Mouse (Mus musculus): ENCODE data around the gene Il21r. TPM values are rescaled to one million over a fixed set of nuclear protein-coding genes. Genes with fewer than 3 reads are reported as not detected.
A peak's percentile ranks its signal among the peaks of the same experiment; 100 is the strongest.

Il21r gene
- 7.6 and 8.8 TPM in 2 replicates for polyA plus RNA-seq (2012; rRNA removed)

- WGBS: 60% methylated on average over 11 of the region's 11 CpGs
- no peak for DNase-seq
- peaks cover 3% of the 10 kb centered on the region for H3K4me1 ChIP-seq (ENCODE audit: control insufficient read depth, insufficient read depth, low read length)
- H3K4me3 ChIP-seq (replicated peaks; ENCODE audit: extremely low read depth, low read depth, low read length): peak within 1 kb of the TSS; percentile 28
- TF ChIP-seq CTCF (IDR thresholded peaks at IDR 0.05; ENCODE audit: insufficient read depth, low read length) (no peak), POLR2A (IDR thresholded peaks at IDR 0.05; ENCODE audit: borderline replicate concordance, extremely low read depth, low read depth, low read length) (peak; percentile 26; the same call in 1 of the 2 replicates)
Measured at GRCm38 (mm10) chr7:125603185-125603631, at the start of gene Il21r. Gene Il21r, plus strand, starts transcription at chr7:125603429.

- H3K4me1 ChIP-seq (ENCODE audit: control insufficient read depth, insufficient read depth, low read length): peaks cover 34% of the 10 kb centered on the region
- TF ChIP-seq POLR2A (IDR thresholded peaks at IDR 0.05; ENCODE audit: borderline replicate concordance, extremely low read depth, low read depth, low read length) (0 out of 2 replicates have a peak, but pooled peaks have one; percentile 22), CTCF (IDR thresholded peaks at IDR 0.05; ENCODE audit: insufficient read depth, low read length) (no peak)
- no peak for DNase-seq
- 49% methylated on average over 13 of the region's 13 CpGs for WGBS
- H3K4me3 ChIP-seq (replicated peaks; ENCODE audit: extremely low read depth, low read depth, low read length): peak overlapping the region; percentile 95
Measured at GRCm38 (mm10) chr7:125553653-125554428, 49.4 kb upstream of the Il21r start.

GRCm38 (mm10) chr7:125554456-125555114, 48.6 kb upstream of the Il21r start:
- 55% methylated on average over 9 of the region's 9 CpGs for WGBS
- no peak for DNase-seq
- TF ChIP-seq POLR2A (IDR thresholded peaks at IDR 0.05; ENCODE audit: borderline replicate concordance, extremely low read depth, low read depth, low read length) (no peak), CTCF (IDR thresholded peaks at IDR 0.05; ENCODE audit: insufficient read depth, low read length) (no peak)

GRCm38 (mm10) chr7:125555351-125555872, 47.8 kb upstream of the Il21r start:
- Histone ChIP-seq H3K4me1 (ENCODE audit: control insufficient read depth, insufficient read depth, low read length) (peaks cover 48% of the 10 kb centered on the region), H3K4me3 (replicated peaks; ENCODE audit: extremely low read depth, low read depth, low read length) (peak overlapping the region; percentile 6)
- no peak for DNase-seq
- TF ChIP-seq POLR2A (IDR thresholded peaks at IDR 0.05; ENCODE audit: borderline replicate concordance, extremely low read depth, low read depth, low read length): no peak
- TF ChIP-seq CTCF (IDR thresholded peaks at IDR 0.05; ENCODE audit: insufficient read depth, low read length): no peak
- 20% methylated on average over 7 of the region's 7 CpGs for WGBS

More at GRCm38 (mm10) chr7:125554456-125555114, 48.6 kb upstream of the Il21r start:
- Histone ChIP-seq H3K4me1 (ENCODE audit: control insufficient read depth, insufficient read depth, low read length) (peaks cover 41% of the 10 kb centered on the region), H3K4me3 (replicated peaks; ENCODE audit: extremely low read depth, low read depth, low read length) (peak overlapping the region; percentile 95)

GRCm38 (mm10) chr7:125556096-125556495, 47.1 kb upstream of the Il21r start:
- Histone ChIP-seq H3K4me1 (ENCODE audit: control insufficient read depth, insufficient read depth, low read length) (peaks cover 51% of the 10 kb centered on the region), H3K4me3 (replicated peaks; ENCODE audit: extremely low read depth, low read depth, low read length) (no peak overlapping the region)
- 33% methylated on average over 4 of the region's 4 CpGs for WGBS
- DNase-seq: no peak
- no peak for TF ChIP-seq POLR2A (IDR thresholded peaks at IDR 0.05; ENCODE audit: borderline replicate concordance, extremely low read depth, low read depth, low read length)
- no peak for TF ChIP-seq CTCF (IDR thresholded peaks at IDR 0.05; ENCODE audit: insufficient read depth, low read length)

- H3K4me3 ChIP-seq (replicated peaks; ENCODE audit: extremely low read depth, low read depth, low read length): peak overlapping the region; percentile 7
- 31% methylated on average over 8 of the region's 8 CpGs for WGBS
- TF ChIP-seq POLR2A (IDR thresholded peaks at IDR 0.05; ENCODE audit: borderline replicate concordance, extremely low read depth, low read depth, low read length) (no peak), CTCF (IDR thresholded peaks at IDR 0.05; ENCODE audit: insufficient read depth, low read length) (no peak)
- no peak for DNase-seq
- H3K4me1 ChIP-seq (ENCODE audit: control insufficient read depth, insufficient read depth, low read length): peaks cover 54% of the 10 kb centered on the region
Measured at GRCm38 (mm10) chr7:125556865-125557264, 46.4 kb upstream of the Il21r start.

GRCm38 (mm10) chr7:125558401-125558945, 44.8 kb upstream of the Il21r start:
- no peak for TF ChIP-seq POLR2A (IDR thresholded peaks at IDR 0.05; ENCODE audit: borderline replicate concordance, extremely low read depth, low read depth, low read length)
- no peak for TF ChIP-seq CTCF (IDR thresholded peaks at IDR 0.05; ENCODE audit: insufficient read depth, low read length)
- DNase-seq: no peak
- H3K4me3 ChIP-seq (replicated peaks; ENCODE audit: extremely low read depth, low read depth, low read length): no peak overlapping the region
- WGBS: 58% methylated on average over 4 of the region's 4 CpGs
- H3K4me1 ChIP-seq (ENCODE audit: control insufficient read depth, insufficient read depth, low read length): peaks cover 58% of the 10 kb centered on the region

GRCm38 (mm10) chr7:125558997-125559396, 44.2 kb upstream of the Il21r start:
- 39% methylated on average over 5 of the region's 5 CpGs for WGBS
- DNase-seq: no peak
- TF ChIP-seq POLR2A (IDR thresholded peaks at IDR 0.05; ENCODE audit: borderline replicate concordance, extremely low read depth, low read depth, low read length): no peak
- no peak for TF ChIP-seq CTCF (IDR thresholded peaks at IDR 0.05; ENCODE audit: insufficient read depth, low read length)

GRCm38 (mm10) chr7:125559537-125559936, 43.7 kb upstream of the Il21r start:
- WGBS: 59% methylated on average over 10 of the region's 10 CpGs
- Histone ChIP-seq H3K4me1 (ENCODE audit: control insufficient read depth, insufficient read depth, low read length) (peaks cover 56% of the 10 kb centered on the region), H3K4me3 (replicated peaks; ENCODE audit: extremely low read depth, low read depth, low read length) (no peak overlapping the region)
- no peak for DNase-seq
- TF ChIP-seq CTCF (IDR thresholded peaks at IDR 0.05; ENCODE audit: insufficient read depth, low read length) (no peak), POLR2A (IDR thresholded peaks at IDR 0.05; ENCODE audit: borderline replicate concordance, extremely low read depth, low read depth, low read length) (no peak)

More at GRCm38 (mm10) chr7:125558997-125559396, 44.2 kb upstream of the Il21r start:
- Histone ChIP-seq H3K4me3 (replicated peaks; ENCODE audit: extremely low read depth, low read depth, low read length) (no peak overlapping the region), H3K4me1 (ENCODE audit: control insufficient read depth, insufficient read depth, low read length) (peaks cover 56% of the 10 kb centered on the region)
